1 mouse cellular context compared by ENCODE assay signal in genomic region chr11:70980751-70981510, GRCm38 (mm10).
TF ChIP-seq lines count a peak whose summit lies in the region.

No protein-coding gene starts in this region.

TF ChIP-seq in C2C12, 6 proteins besides CTCF, POLR2A, EP300 and RAD21:
- TF ChIP-seq MYOG (IDR thresholded peaks at IDR 0.05; ENCODE audit: control insufficient read depth, extremely low read depth, insufficient read length) (no peak), FOSL1 (IDR thresholded peaks at IDR 0.05; ENCODE audit: insufficient read depth, low read length, poor library complexity, severe bottlenecking) (no peak)
